Mouse (Mus musculus): ENCODE data around the gene Lpp. TPM values are rescaled to one million over a fixed set of nuclear protein-coding genes. Genes with fewer than 3 reads are reported as not detected.

Lpp gene
- polyA plus RNA-seq, 1 experiment from 2014 or later = 79.9 TPM

DNA sequence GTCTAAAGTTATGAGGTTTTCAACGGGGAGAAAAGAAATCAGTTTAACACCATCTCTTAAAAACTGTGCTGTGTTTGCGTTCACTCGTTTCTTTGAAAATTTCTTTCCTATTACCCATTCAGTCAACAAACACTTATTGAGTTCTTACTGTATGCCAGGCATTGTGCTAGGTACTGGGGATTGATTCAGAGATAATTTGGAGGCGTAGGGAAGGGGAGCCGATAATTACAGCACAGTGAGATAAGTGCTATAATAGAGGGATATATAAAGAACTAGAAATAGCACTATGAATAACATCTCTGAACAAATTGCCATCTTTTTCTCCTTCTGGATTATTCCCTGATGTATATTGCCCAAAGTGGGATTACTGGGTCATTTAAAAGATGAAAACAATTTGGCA is 57.8 kb downstream of the Lpp start:
- H3K4me2 ChIP-seq = no peak overlapping the region
- DNase-seq (no peak), ATAC-seq (ENCODE audit: insufficient read depth) (no peak)
- H3K9ac ChIP-seq = no peak overlapping the region
- H3K9me3 ChIP-seq (ENCODE audit: low read depth, low read length) = no peaks in the 10 kb centered on the region
- no peak overlapping the region for H3K27ac ChIP-seq (ENCODE audit: low read depth)
- H3K4me1 ChIP-seq (ENCODE audit: insufficient read depth) = peaks cover 30% of the 10 kb centered on the region
- TF ChIP-seq CTCF (IDR thresholded peaks at IDR 0.05; ENCODE audit: low read depth) = no peak
- H3K4me3 ChIP-seq (ENCODE audit: low read depth, low read length) = no peak overlapping the region
- peaks cover 4% of the 10 kb centered on the region; the same call in 1 of the 2 replicates for H3K36me3 ChIP-seq (ENCODE audit: insufficient read depth)
- H3K27me3 ChIP-seq (ENCODE audit: insufficient read depth, low read length) = no peaks in the 10 kb centered on the region
- WGBS = 67% methylated on average over 5 of the region's 5 CpGs

DNA sequence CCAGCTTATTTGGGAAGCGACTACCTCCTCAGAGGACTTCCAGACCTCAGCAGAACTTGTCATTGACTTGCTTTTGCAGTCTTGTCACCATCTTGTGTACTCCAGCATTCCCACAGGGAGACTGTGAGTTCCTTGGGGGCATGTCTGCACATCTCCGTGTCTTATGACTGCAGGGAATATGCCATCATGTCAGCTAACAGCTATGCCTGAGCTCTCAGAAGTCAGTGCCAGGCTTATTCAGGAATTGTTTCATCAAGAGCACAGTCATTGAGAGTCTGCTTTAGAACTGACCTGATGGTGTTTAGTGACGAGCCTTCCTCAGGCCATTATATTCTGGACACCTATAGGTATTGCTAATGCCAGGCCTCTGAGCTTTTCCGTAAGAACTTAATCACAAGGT is 60.2 kb downstream of the Lpp start:
- H3K4me1 ChIP-seq (ENCODE audit: insufficient read depth) = peaks cover 27% of the 10 kb centered on the region
- H3K4me2 ChIP-seq = no peak overlapping the region
- ATAC-seq (ENCODE audit: insufficient read depth) = no peak
- peak overlapping the region; percentile 44; the same call in 1 of the 2 replicates for H3K27ac ChIP-seq (ENCODE audit: low read depth)
- H3K27me3 ChIP-seq (ENCODE audit: insufficient read depth, low read length) = no peaks in the 10 kb centered on the region
- no peak for TF ChIP-seq CTCF (IDR thresholded peaks at IDR 0.05; ENCODE audit: low read depth)
- WGBS = 59% methylated on average over 4 of the region's 4 CpGs
- no peak overlapping the region for H3K9ac ChIP-seq
- H3K9me3 ChIP-seq (ENCODE audit: low read depth, low read length) = no peaks in the 10 kb centered on the region
- DNase-seq = peak; percentile 68
- no peak overlapping the region for H3K4me3 ChIP-seq (ENCODE audit: low read depth, low read length)
- H3K36me3 ChIP-seq (ENCODE audit: insufficient read depth) = peaks cover 10% of the 10 kb centered on the region

DNA sequence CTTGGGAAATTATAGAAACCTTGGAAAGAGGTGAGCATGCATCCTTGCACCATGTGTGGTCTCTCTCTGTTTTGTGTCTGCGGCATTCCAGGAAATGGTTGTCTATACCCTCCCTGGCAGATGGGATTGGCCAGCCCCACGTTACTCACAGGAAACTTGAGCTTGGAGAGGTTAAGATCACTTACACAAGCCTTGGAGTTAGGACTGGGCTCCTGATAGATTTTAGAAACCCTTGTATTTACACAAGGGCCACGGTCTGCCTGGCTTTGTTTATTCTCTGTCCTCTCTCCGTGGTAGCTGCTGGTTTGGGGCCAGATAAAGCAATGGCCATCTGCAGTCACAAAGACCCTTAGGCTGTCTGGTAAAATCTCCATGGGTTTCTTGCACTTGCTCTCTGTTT is 61.2 kb downstream of the Lpp start:
- H3K4me3 ChIP-seq (ENCODE audit: low read depth, low read length) = no peak overlapping the region
- no peaks in the 10 kb centered on the region for H3K27me3 ChIP-seq (ENCODE audit: insufficient read depth, low read length)
- no peaks in the 10 kb centered on the region for H3K9me3 ChIP-seq (ENCODE audit: low read depth, low read length)
- 4% methylated on average over 4 of the region's 4 CpGs for WGBS
- H3K36me3 ChIP-seq (ENCODE audit: insufficient read depth) = peaks cover 19% of the 10 kb centered on the region
- H3K4me1 ChIP-seq (ENCODE audit: insufficient read depth) = peaks cover 25% of the 10 kb centered on the region
- peak; percentile 75 for DNase-seq
- ATAC-seq (ENCODE audit: insufficient read depth) = peak; percentile 89
- TF ChIP-seq CTCF (IDR thresholded peaks at IDR 0.05; ENCODE audit: low read depth) = no peak
- peak overlapping the region; percentile 81 for H3K27ac ChIP-seq (ENCODE audit: low read depth)
- peak overlapping the region; percentile 21; the same call in 1 of the 2 replicates for H3K4me2 ChIP-seq
- H3K9ac ChIP-seq = no peak overlapping the region

DNA sequence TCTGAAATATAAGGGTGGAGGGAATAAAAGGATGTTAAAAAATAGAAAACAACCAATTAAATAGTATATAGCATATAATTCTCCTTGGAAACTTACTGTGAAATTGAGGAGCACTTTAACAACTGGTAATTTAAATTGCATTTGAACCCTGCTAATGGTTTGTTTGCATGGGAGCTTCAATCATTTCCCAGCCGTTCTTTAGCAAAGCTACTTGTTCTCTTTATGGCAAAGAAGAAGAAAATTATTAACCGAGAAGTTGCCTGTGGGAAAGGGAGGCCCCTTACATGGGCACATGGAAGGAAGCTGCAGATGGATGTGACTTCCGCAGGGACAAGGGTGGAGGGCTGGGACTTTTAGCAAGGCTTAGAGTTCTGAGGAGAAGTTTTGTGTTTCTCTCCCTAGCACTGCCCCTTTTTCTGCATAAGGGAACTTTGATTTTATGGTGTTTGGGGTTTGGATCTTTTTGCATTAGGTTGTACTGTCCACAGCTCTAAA is 62.1 kb downstream of the Lpp start:
- no peak for ATAC-seq (ENCODE audit: insufficient read depth)

DNA sequence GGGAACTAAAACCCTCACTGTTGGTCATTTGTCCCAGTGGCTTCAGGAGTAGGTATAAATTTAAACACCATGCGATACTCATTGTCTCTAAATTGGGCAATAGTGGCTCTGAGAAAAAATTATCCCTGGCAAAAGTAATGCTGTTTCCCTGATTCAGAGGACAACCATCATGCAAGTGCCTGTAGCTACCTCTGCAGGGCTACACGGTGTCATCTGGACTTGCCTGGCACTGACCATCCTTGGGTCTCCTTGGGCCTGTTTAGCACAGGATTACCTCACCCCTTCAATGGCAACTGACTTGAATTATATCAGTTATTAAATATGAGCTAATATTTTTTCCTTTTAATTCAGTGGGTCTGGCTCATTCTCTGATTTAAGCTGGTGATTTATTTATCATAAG is 70.5 kb downstream of the Lpp start:
- no peak for DNase-seq
- peaks cover 5% of the 10 kb centered on the region for H3K36me3 ChIP-seq (ENCODE audit: insufficient read depth)
- no peak for ATAC-seq (ENCODE audit: insufficient read depth)
- H3K27ac ChIP-seq (ENCODE audit: low read depth) = no peak overlapping the region
- no peaks in the 10 kb centered on the region for H3K9me3 ChIP-seq (ENCODE audit: low read depth, low read length)
- no peak overlapping the region for H3K9ac ChIP-seq
- H3K4me2 ChIP-seq = no peak overlapping the region
- no peak overlapping the region for H3K4me3 ChIP-seq (ENCODE audit: low read depth, low read length)
- no peaks in the 10 kb centered on the region for H3K4me1 ChIP-seq (ENCODE audit: insufficient read depth)
- no peak for TF ChIP-seq CTCF (IDR thresholded peaks at IDR 0.05; ENCODE audit: low read depth)
- H3K27me3 ChIP-seq (ENCODE audit: insufficient read depth, low read length) = no peaks in the 10 kb centered on the region
- WGBS = 90% methylated on average over 2 of the region's 2 CpGs

More for the DNA sequence above, 62.1 kb downstream of the Lpp start:
- no peak for DNase-seq
- Histone ChIP-seq H3K27ac (ENCODE audit: low read depth) (peak overlapping the region; percentile 1; the same call in 1 of the 2 replicates), H3K4me3 (ENCODE audit: low read depth, low read length) (no peak overlapping the region), H3K4me2 (no peak overlapping the region), H3K9me3 (ENCODE audit: low read depth, low read length) (no peaks in the 10 kb centered on the region), H3K9ac (no peak overlapping the region), H3K36me3 (ENCODE audit: insufficient read depth) (peaks cover 19% of the 10 kb centered on the region), H3K4me1 (ENCODE audit: insufficient read depth) (peaks cover 17% of the 10 kb centered on the region), H3K27me3 (ENCODE audit: insufficient read depth, low read length) (no peaks in the 10 kb centered on the region)
- no peak for TF ChIP-seq CTCF (IDR thresholded peaks at IDR 0.05; ENCODE audit: low read depth)
- WGBS = 25% methylated on average over 3 of the region's 3 CpGs

DNA sequence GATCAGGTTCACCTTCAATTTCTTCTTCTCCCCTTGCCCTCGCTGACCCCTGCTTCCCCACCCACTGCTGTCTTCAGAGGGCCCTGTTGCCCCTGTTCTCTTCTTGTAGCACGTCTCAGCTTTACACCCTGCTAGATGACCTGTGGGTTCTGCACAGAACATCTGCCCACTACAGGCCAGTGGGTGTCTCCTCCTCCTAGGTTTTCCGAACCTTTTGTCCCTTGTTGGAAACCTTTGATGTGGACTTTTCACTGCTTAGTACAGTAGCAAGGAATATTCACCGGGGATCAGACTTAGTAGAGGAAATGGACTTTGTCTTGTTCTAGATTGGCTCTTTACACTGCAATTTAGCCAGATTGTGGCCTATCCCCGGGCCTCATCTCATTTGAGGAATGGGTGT is 71.1 kb downstream of the Lpp start:
- Histone ChIP-seq H3K4me1 (ENCODE audit: insufficient read depth) (no peaks in the 10 kb centered on the region), H3K27ac (ENCODE audit: low read depth) (no peak overlapping the region), H3K27me3 (ENCODE audit: insufficient read depth, low read length) (no peaks in the 10 kb centered on the region), H3K36me3 (ENCODE audit: insufficient read depth) (no peaks in the 10 kb centered on the region), H3K9me3 (ENCODE audit: low read depth, low read length) (no peaks in the 10 kb centered on the region), H3K4me2 (no peak overlapping the region), H3K9ac (no peak overlapping the region), H3K4me3 (ENCODE audit: low read depth, low read length) (no peak overlapping the region)
- ATAC-seq (ENCODE audit: insufficient read depth) (no peak), DNase-seq (no peak)
- WGBS = 74% methylated on average over 5 of the region's 5 CpGs
- no peak for TF ChIP-seq CTCF (IDR thresholded peaks at IDR 0.05; ENCODE audit: low read depth)

DNA sequence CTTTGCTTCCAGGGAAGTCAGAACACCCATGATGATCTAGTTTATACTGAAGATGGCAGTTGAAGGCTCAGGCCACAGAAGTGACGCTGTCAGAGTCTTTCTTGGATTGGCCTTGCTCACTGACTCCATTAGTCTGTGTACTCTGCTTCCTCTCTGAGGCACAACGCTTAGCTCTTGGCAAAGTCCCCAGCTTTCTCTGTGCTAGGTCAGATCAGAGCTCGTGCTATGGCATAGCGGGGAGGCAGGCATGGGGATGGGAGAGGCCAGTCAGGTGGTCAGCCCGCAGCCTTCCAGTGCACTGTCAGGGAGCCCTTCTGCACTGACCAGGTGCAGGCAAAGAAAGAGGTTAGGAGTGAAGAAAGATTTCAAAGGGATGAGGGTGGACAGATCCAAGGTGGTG is 72.3 kb downstream of the Lpp start:
- Histone ChIP-seq H3K4me2 (no peak overlapping the region), H3K36me3 (ENCODE audit: insufficient read depth) (no peaks in the 10 kb centered on the region), H3K27me3 (ENCODE audit: insufficient read depth, low read length) (no peaks in the 10 kb centered on the region), H3K27ac (ENCODE audit: low read depth) (no peak overlapping the region), H3K4me1 (ENCODE audit: insufficient read depth) (no peaks in the 10 kb centered on the region), H3K9me3 (ENCODE audit: low read depth, low read length) (no peaks in the 10 kb centered on the region), H3K9ac (no peak overlapping the region), H3K4me3 (ENCODE audit: low read depth, low read length) (no peak overlapping the region)
- WGBS = 65% methylated on average over 5 of the region's 5 CpGs
- peak; percentile 44; the same call in 1 of the 2 replicates for ATAC-seq (ENCODE audit: insufficient read depth)
- TF ChIP-seq CTCF (IDR thresholded peaks at IDR 0.05; ENCODE audit: low read depth) = no peak
- DNase-seq = no peak
